ENCODE assay signal across 14 mouse cellular contexts in genomic region chr2:49841089-49841488, GRCm38 (mm10). TPM values are rescaled to one million over a fixed set of nuclear protein-coding genes. Genes with fewer than 3 reads are reported as not detected.
DNase-seq lines count a peak whose midpoint lies in the region; ATAC-seq and TF ChIP-seq lines count a peak whose summit lies in the region.
"Had no signal": no experiment of that assay in that cellular context is flagged by ENCODE, and none has a peak within 500 bp of the region (broad histone marks: within the 10 kb centered on the region; RNA-seq: fewer than 3 reads in every experiment).

No protein-coding gene starts in this region.

- no peak for DNase-seq in forebrain, embryonic 14.5 days (ENCODE audit: low spot score)
- DNase-seq in kidney, adult 2 months: peak; percentile 11
- no peak for DNase-seq in kidney, postnatal 10 days
- no peak for DNase-seq in Patski (ENCODE audit: low read depth, low spot score)
- no peak for DNase-seq in spleen, postnatal 4 days (ENCODE audit: low spot score in 2 of 2)
- DNase-seq: right cerebral cortex, postnatal 25 days had no signal

- in situ Hi-C loops in Patski (cut with MboI; ENCODE audit: low pct_unique_long_range_greater_than_20kb): no loop called here

- no peaks in the 10 kb centered on the region for H3K27me3 ChIP-seq in forebrain, embryonic 15.5 days
- H3K27me3 ChIP-seq in forebrain, embryonic 14.5 days (replicated peaks; ENCODE audit: control insufficient read depth, insufficient read depth, low read length): no peaks in the 10 kb centered on the region
- H3K27me3 ChIP-seq in kidney, adult 2 months (replicated peaks; ENCODE audit: control insufficient read depth, insufficient read depth, low read length): no peaks in the 10 kb centered on the region
- no peaks in the 10 kb centered on the region for H3K27me3 ChIP-seq in Patski
- H3K27me3 ChIP-seq: kidney, embryonic 15.5 days; limb, embryonic 12.5 days; liver, embryonic 12.5 days; midbrain, embryonic 12.5 days had no signal

- H3K4me2 ChIP-seq in forebrain, embryonic 15.5 days (replicated peaks): no peak overlapping the region
- H3K4me2 ChIP-seq in forebrain, embryonic 14.5 days (ENCODE audit: low read length): no peak overlapping the region
- H3K4me2 ChIP-seq: hindbrain, embryonic 14.5 days; kidney, embryonic 15.5 days; limb, embryonic 12.5 days; liver, embryonic 12.5 days; midbrain, embryonic 12.5 days had no signal

- POLR2A ChIA-PET in Patski (lab: Charles Lee): interaction anchor here (0.7 to 0.9 kb wide), 4 partner anchors 12 to 480 kb away, joined by 3 to 5 read pairs (median 3); no protein-coding TSS in a partner anchor

- 88% methylated on average over 5 of the region's 5 CpGs for WGBS in forebrain, embryonic 15.5 days
- WGBS in forebrain, embryonic 14.5 days: 90% methylated on average over 5 of the region's 5 CpGs
- 89% methylated on average over 5 of the region's 5 CpGs for WGBS in kidney, adult 2 months

- no peaks in the 10 kb centered on the region for H3K9me3 ChIP-seq in forebrain, embryonic 15.5 days
- no peaks in the 10 kb centered on the region for H3K9me3 ChIP-seq in forebrain, embryonic 14.5 days (replicated peaks; ENCODE audit: control insufficient read depth, low read length)
- H3K9me3 ChIP-seq: kidney, embryonic 15.5 days; limb, embryonic 12.5 days; liver, embryonic 12.5 days; midbrain, embryonic 12.5 days had no signal

- no peak overlapping the region for H3K9ac ChIP-seq in forebrain, embryonic 15.5 days (replicated peaks)
- H3K9ac ChIP-seq in forebrain, embryonic 14.5 days (ENCODE audit: low read length): no peak overlapping the region
- H3K9ac ChIP-seq: hindbrain, embryonic 14.5 days; kidney, embryonic 15.5 days; limb, embryonic 12.5 days; liver, embryonic 12.5 days; midbrain, embryonic 12.5 days had no signal

- CTCF ChIA-PET in Patski (lab: Charles Lee): interaction anchor here (0.8 to 2.0 kb wide), 6 partner anchors 10 to 77 kb away, joined by 3 to 4 read pairs (median 3); no protein-coding TSS in a partner anchor

- H3K4me1 ChIP-seq in forebrain, embryonic 15.5 days: peaks cover 39% of the 10 kb centered on the region
- peaks cover 21% of the 10 kb centered on the region for H3K4me1 ChIP-seq in forebrain, embryonic 14.5 days (ENCODE audit: control insufficient read depth, insufficient read depth, low read length)
- H3K4me1 ChIP-seq in kidney, adult 2 months (ENCODE audit: control insufficient read depth, insufficient read depth, low read length): 0 out of 2 replicates have a peak, but pooled peaks cover 8% of the 10 kb centered on the region
- H3K4me1 ChIP-seq in brown adipose tissue, adult 24 weeks (ENCODE audit: control insufficient read depth, insufficient read depth, insufficient read length, low read length): no peaks in the 10 kb centered on the region
- H3K4me1 ChIP-seq: liver, embryonic 12.5 days had no signal

- no peak overlapping the region for H3K4me3 ChIP-seq in forebrain, embryonic 15.5 days
- H3K4me3 ChIP-seq in forebrain, embryonic 14.5 days (ENCODE audit: low read depth, low read length): no peak overlapping the region
- H3K4me3 ChIP-seq in kidney, adult 2 months (ENCODE audit: insufficient read depth, low read depth, low read length): no peak overlapping the region
- no peak overlapping the region for H3K4me3 ChIP-seq in brown adipose tissue, adult 24 weeks (ENCODE audit: insufficient read depth, low read depth, low read length)
- H3K4me3 ChIP-seq: kidney, embryonic 15.5 days; limb, embryonic 12.5 days; liver, embryonic 12.5 days; midbrain, embryonic 12.5 days had no signal

- H3K36me3 ChIP-seq in forebrain, embryonic 15.5 days: no peaks in the 10 kb centered on the region
- no peaks in the 10 kb centered on the region for H3K36me3 ChIP-seq in forebrain, embryonic 14.5 days (ENCODE audit: control insufficient read depth, insufficient read depth, low read length)
- no peaks in the 10 kb centered on the region for H3K36me3 ChIP-seq in kidney, adult 2 months (ENCODE audit: control insufficient read depth, insufficient read depth, low read length)
- H3K36me3 ChIP-seq: kidney, embryonic 15.5 days; limb, embryonic 12.5 days; liver, embryonic 12.5 days; midbrain, embryonic 12.5 days had no signal

- H3K27ac ChIP-seq in forebrain, embryonic 15.5 days (replicated peaks): peak overlapping the region; percentile 7; the same call in 1 of the 2 replicates
- H3K27ac ChIP-seq in forebrain, embryonic 14.5 days (ENCODE audit: low read depth, low read length): no peak overlapping the region
- no peak overlapping the region for H3K27ac ChIP-seq in kidney, adult 2 months (ENCODE audit: insufficient read depth, low read depth, low read length)
- 0 out of 2 replicates have a peak overlapping the region, but pooled peaks have one; percentile 29 for H3K27ac ChIP-seq in brown adipose tissue, adult 24 weeks (replicated peaks; ENCODE audit: low read depth, low read length)
- H3K27ac ChIP-seq: hindbrain, embryonic 14.5 days; limb, embryonic 12.5 days; liver, embryonic 12.5 days; midbrain, embryonic 12.5 days; stomach, postnatal 0 days had no signal

- ATAC-seq in forebrain, embryonic 15.5 days (replicated peaks): no peak
- no peak for ATAC-seq in forebrain, embryonic 14.5 days
- ATAC-seq in Patski: peak; percentile 49
- ATAC-seq: liver, embryonic 12.5 days had no signal

- TF ChIP-seq CTCF in kidney, adult 2 months (conservative IDR thresholded peaks at IDR 0.05; ENCODE audit: insufficient read depth, insufficient read length, low read depth, low read length): no peak
- no peak for TF ChIP-seq CTCF in Patski (IDR thresholded peaks at IDR 0.05)

- no peak for TF ChIP-seq POLR2A in kidney, adult 2 months (IDR thresholded peaks at IDR 0.05; ENCODE audit: low read depth, low read length)

RNA-seq across cellular contexts. Expression of gene Lypd6b, which starts 53.6 kb away (rescaled TPM):
- polyA plus RNA-seq in forebrain, embryonic 15.5 days (2015; fragmentation: Nextera tagmentation; extraction: Ambion mirVana): 10.7 and 11.3 TPM in 2 replicates
- polyA plus RNA-seq in forebrain, embryonic 14.5 days (2014; fragmentation: Nextera tagmentation; extraction: Ambion mirVana): 8.7 and 10.7 TPM in 2 replicates
- 1.5 and 1.9 TPM in 2 replicates for polyA plus RNA-seq in kidney, adult 2 months (2012; rRNA removed)
- 0.03 TPM for polyA plus RNA-seq in Patski (2021)
- polyA plus RNA-seq in brown adipose tissue, adult 24 weeks (2012; ENCODE audit: insufficient read depth, insufficient read length, missing spikeins): not detected in 2 replicates

Comparison
In these comparisons a context has a peak if more than half of its experiments do, and no peak if none do; other contexts are left out.
1. H3K27ac ChIP-seq: peak in forebrain, embryonic 15.5 days (single experiment) and brown adipose tissue, adult 24 weeks (single experiment); none in forebrain, embryonic 14.5 days (single experiment) and kidney, adult 2 months (single experiment).